Mouse (Mus musculus) activated CD4-positive, CD25-positive, alpha-beta regulatory T cell, adult 4 months (primary cell): ENCODE measurements around the gene Ptpn23. TPM values are rescaled to one million over a fixed set of nuclear protein-coding genes. Genes with fewer than 3 reads are reported as not detected.
"Not testable (repeated sequence)": the region's sequence is repeated elsewhere in the genome, so short reads cannot be mapped to it uniquely, and the experiment has no call there.

ENCODE experiments used
- ATAC-seq: one replicate; pipeline ENCODE4 v1.8.0; 2017
- polyA plus RNA-seq, 2 experiments: library from polyadenylated mRNA; unstranded; fragments of 100-300 nt; shearing (Covaris generic); gene quantifications; one replicate each; pipeline ENCODE4 v1.2.1; 2017

Gene Ptpn23
- polyA plus RNA-seq, 2 experiments from 2014 or later: 5.4 TPM

DNA sequence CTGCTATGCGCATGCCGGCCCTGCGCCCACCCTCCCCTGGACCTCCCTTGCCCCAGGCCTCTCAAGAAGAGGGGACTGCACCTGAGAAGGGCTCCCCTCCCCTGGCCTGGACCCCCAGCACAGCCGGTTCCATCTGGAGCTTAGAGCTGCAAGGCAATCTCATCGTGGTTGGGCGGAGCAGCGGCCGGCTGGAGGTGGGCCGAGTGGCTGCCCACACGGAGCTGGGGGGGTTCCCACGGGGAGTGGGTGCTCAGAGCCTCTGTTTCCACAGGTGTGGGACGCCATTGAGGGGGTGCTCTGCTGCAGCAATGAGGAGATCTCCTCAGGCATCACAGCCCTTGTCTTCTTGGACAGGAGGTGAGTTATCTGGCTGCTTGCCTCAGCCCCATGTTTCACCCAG, 26.7 kb downstream of the Ptpn23 start:
- ATAC-seq: no peak

- ATAC-seq: no peak
Observed at GRCm38 (mm10) chr9:110380662-110381061, 27.4 kb downstream of the Ptpn23 start.

GRCm38 (mm10) chr9:110379361-110379760, 28.7 kb downstream of the Ptpn23 start:
- no peak for ATAC-seq

- not testable (repeated sequence) for ATAC-seq
Observed at GRCm38 (mm10) chr9:110377655-110378054, 30.4 kb downstream of the Ptpn23 start.

DNA sequence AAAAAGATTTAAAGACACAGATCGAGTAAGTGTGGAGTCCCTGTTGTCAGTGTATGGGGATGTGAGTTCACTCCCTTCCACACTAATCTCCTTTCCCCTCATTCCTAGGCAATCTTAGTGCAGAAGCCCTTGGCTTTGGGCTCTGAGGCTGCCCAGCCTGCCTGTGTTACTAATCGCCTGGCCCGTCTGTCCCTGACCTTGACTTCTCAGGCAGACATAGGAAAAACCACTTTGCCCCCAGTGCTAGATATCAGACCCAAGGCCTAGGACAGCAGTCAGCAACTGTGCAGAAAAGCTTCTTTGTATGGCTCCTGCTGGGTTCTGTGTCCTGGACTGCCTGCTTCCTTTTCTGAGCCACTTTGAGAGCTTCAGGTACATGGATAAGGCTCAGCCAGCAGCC, 32.3 kb downstream of the Ptpn23 start:
- no peak for ATAC-seq

GRCm38 (mm10) chr9:110373871-110374270, 34.1 kb downstream of the Ptpn23 start:
- no peak for ATAC-seq

GRCm38 (mm10) chr9:110369860-110370259, 38.2 kb downstream of the Ptpn23 start:
- ATAC-seq: no peak

- ATAC-seq: no peak
Observed at GRCm38 (mm10) chr9:110366746-110367145, 41.3 kb downstream of the Ptpn23 start.

DNA sequence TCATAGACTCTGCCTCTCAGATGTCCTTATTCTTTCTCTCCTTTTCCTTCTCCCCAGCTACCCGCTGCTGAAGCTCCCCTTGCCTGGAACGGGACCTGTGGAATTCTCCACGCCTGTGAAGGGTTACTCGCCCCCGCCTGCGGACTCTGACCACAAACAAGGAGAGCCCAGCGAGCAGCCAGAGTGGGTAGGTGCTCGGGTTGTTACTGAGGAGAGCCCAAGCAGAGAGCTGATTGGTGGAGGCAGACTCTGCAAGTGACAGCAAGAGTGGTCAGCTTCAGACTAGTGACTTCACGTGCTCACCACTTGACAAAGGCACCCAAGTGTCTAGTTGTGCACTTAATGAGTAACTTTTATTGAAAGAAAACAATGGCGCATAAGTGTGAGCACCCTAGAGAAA, 45.7 kb downstream of the Ptpn23 start:
- ATAC-seq: no peak

DNA sequence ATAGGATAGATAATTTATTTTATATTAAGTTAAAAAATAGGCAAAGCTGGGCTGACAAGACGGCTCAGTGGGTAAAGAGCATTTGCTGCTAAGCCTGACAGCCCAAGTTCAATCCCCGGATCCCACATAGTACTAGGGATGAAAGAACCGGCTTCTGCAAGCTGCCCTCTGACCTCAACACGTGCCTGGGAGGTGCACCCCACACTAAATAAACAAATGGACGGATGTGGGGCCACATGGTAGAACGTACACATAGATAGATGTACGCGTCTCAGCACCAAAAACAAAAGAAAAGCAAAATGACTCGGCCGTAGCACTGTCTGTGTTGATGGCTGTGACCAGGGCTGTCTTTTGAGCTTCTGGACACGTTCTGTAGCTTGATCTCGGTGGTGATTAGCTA, 46.7 kb downstream of the Ptpn23 start:
- ATAC-seq: no peak

GRCm38 (mm10) chr9:110358341-110358740, 49.7 kb downstream of the Ptpn23 start:
- ATAC-seq: no peak

GRCm38 (mm10) chr9:110351932-110352632, 55.9 kb downstream of the Ptpn23 start:
- ATAC-seq: no peak

DNA sequence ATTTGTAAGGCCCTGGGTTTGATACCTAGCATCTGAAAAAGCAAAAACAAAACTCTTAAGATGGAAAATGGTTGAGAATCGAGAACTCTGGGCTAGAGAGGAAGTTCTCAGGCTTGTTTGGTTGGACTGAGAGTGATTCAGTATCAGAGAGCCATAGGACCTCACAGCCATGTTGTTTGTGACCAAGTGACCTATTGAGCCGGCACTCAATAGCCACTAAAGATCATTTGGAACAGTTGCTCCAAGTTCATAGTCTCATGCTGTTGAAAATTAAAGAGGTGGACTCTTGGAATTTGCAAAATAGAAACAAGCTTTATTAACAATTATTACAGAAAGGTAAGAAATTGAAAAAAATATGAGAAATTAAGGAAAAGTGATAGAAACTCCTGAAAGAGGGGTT, 56.7 kb downstream of the Ptpn23 start:
- ATAC-seq: no peak

GRCm38 (mm10) chr9:110350612-110351011, 57.4 kb downstream of the Ptpn23 start:
- no peak for ATAC-seq

GRCm38 (mm10) chr9:110350188-110350587, 57.8 kb downstream of the Ptpn23 start:
- ATAC-seq: no peak

- ATAC-seq: no peak
Observed at GRCm38 (mm10) chr9:110348899-110349298, 59.1 kb downstream of the Ptpn23 start.

GRCm38 (mm10) chr9:110345057-110345739, 62.8 kb downstream of the Ptpn23 start:
- no peak for ATAC-seq

GRCm38 (mm10) chr9:110343805-110344204, 64.2 kb downstream of the Ptpn23 start:
- no peak for ATAC-seq

GRCm38 (mm10) chr9:110342008-110342407, 66.0 kb downstream of the Ptpn23 start:
- no peak for ATAC-seq

DNA sequence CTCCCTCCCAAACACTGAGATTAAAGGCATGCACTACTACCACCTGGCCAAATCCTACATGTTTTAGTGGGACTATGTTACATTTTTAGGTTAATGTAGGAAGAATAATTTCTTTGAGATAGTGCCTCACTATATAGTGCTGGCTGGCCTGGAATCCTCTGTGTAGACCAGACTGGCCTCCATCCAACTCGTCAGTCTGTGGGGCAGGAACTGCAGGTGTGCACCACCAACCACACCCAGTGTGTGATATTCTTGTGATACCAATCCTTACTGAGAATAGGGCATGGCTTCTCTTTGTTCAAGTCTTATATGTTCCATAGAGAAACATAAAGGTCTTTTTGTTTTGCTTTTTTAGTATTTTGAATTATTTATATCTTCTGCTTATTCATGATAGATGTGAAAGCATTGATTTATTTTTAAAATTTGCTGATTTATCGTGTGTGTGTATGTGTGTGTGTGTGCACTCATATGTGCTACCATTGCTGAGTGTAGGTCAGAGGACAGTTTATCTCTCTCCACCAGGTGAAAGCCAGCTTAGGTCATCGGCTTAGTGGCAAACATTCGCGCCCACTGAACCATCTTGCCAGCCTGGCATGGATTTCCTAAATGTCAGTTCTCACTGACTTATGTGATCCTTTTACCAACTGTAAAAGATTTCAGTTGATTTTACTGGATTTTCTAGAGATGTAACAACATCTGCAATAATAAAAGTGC, 67.8 kb downstream of the Ptpn23 start:
- no peak for ATAC-seq
